Mouse (Mus musculus): ENCODE data around the gene Serinc5. TPM values are rescaled to one million over a fixed set of nuclear protein-coding genes. Genes with fewer than 3 reads are reported as not detected.

The Serinc5 gene
- polyA plus RNA-seq, 1 experiment from 2014 or later, result 20.0 TPM

GRCm38 (mm10) chr13:92644753-92645152 lies 33.9 kb downstream of the Serinc5 start:
- H3K36me3 ChIP-seq (ENCODE audit: control insufficient read depth, insufficient read depth, low read length), result no peaks in the 10 kb centered on the region
- H3K4me2 ChIP-seq (ENCODE audit: low read depth, low read length), result no peak overlapping the region
- WGBS, result 53% methylated on average over 6 of the region's 6 CpGs
- ATAC-seq (ENCODE audit: low read depth) (peak; percentile 80), DNase-seq (ENCODE audit: low spot score) (peak; percentile 48)
- no peak overlapping the region for H3K4me3 ChIP-seq (ENCODE audit: low read depth, low read length)
- no peak overlapping the region for H3K9ac ChIP-seq (ENCODE audit: low read depth, low read length)
- H3K27me3 ChIP-seq (replicated peaks; ENCODE audit: control insufficient read depth, insufficient read depth, low read length), result no peaks in the 10 kb centered on the region
- H3K9me3 ChIP-seq (ENCODE audit: control insufficient read depth, low read length), result no peaks in the 10 kb centered on the region
- H3K27ac ChIP-seq (replicated peaks; ENCODE audit: low read depth, low read length), result no peak overlapping the region
- H3K4me1 ChIP-seq (ENCODE audit: control insufficient read depth, insufficient read depth, low read length), result peaks cover 4% of the 10 kb centered on the region; the same call in 1 of the 2 replicates

- ATAC-seq (ENCODE audit: low read depth) (peak; percentile 86), DNase-seq (ENCODE audit: low spot score) (peak; percentile 82)
- H3K9me3 ChIP-seq (ENCODE audit: control insufficient read depth, low read length), result no peaks in the 10 kb centered on the region
- H3K27ac ChIP-seq (replicated peaks; ENCODE audit: low read depth, low read length), result 0 out of 2 replicates have a peak overlapping the region, but pooled peaks have one; percentile 2
- peaks cover 11% of the 10 kb centered on the region for H3K4me1 ChIP-seq (ENCODE audit: control insufficient read depth, insufficient read depth, low read length)
- no peak overlapping the region for H3K9ac ChIP-seq (ENCODE audit: low read depth, low read length)
- no peak overlapping the region for H3K4me3 ChIP-seq (ENCODE audit: low read depth, low read length)
- 52% methylated on average over 2 of the region's 2 CpGs for WGBS
- no peaks in the 10 kb centered on the region for H3K36me3 ChIP-seq (ENCODE audit: control insufficient read depth, insufficient read depth, low read length)
- H3K4me2 ChIP-seq (ENCODE audit: low read depth, low read length), result no peak overlapping the region
- H3K27me3 ChIP-seq (replicated peaks; ENCODE audit: control insufficient read depth, insufficient read depth, low read length), result no peaks in the 10 kb centered on the region
Observed at GRCm38 (mm10) chr13:92647695-92648094, 36.8 kb downstream of the Serinc5 start.

GRCm38 (mm10) chr13:92649111-92649510 lies 38.2 kb downstream of the Serinc5 start:
- ATAC-seq (ENCODE audit: low read depth), result no peak
- peaks cover 11% of the 10 kb centered on the region for H3K4me1 ChIP-seq (ENCODE audit: control insufficient read depth, insufficient read depth, low read length)
- no peak overlapping the region for H3K4me2 ChIP-seq (ENCODE audit: low read depth, low read length)
- no peaks in the 10 kb centered on the region for H3K36me3 ChIP-seq (ENCODE audit: control insufficient read depth, insufficient read depth, low read length)
- H3K9ac ChIP-seq (ENCODE audit: low read depth, low read length), result no peak overlapping the region
- H3K27ac ChIP-seq (replicated peaks; ENCODE audit: low read depth, low read length), result no peak overlapping the region
- no peaks in the 10 kb centered on the region for H3K27me3 ChIP-seq (replicated peaks; ENCODE audit: control insufficient read depth, insufficient read depth, low read length)
- 78% methylated on average over 10 of the region's 10 CpGs for WGBS
- no peak overlapping the region for H3K4me3 ChIP-seq (ENCODE audit: low read depth, low read length)
- DNase-seq (ENCODE audit: low spot score), result peak; percentile 50
- H3K9me3 ChIP-seq (ENCODE audit: control insufficient read depth, low read length), result no peaks in the 10 kb centered on the region

- DNase-seq (ENCODE audit: low spot score) (peak; percentile 42), ATAC-seq (ENCODE audit: low read depth) (peak; percentile 54; the same call in 1 of the 2 replicates)
- no peak overlapping the region for H3K4me2 ChIP-seq (ENCODE audit: low read depth, low read length)
- H3K27ac ChIP-seq (replicated peaks; ENCODE audit: low read depth, low read length), result no peak overlapping the region
- no peaks in the 10 kb centered on the region for H3K9me3 ChIP-seq (ENCODE audit: control insufficient read depth, low read length)
- H3K9ac ChIP-seq (ENCODE audit: low read depth, low read length), result no peak overlapping the region
- H3K4me3 ChIP-seq (ENCODE audit: low read depth, low read length), result no peak overlapping the region
- no peaks in the 10 kb centered on the region for H3K27me3 ChIP-seq (replicated peaks; ENCODE audit: control insufficient read depth, insufficient read depth, low read length)
- H3K36me3 ChIP-seq (ENCODE audit: control insufficient read depth, insufficient read depth, low read length), result no peaks in the 10 kb centered on the region
- peaks cover 11% of the 10 kb centered on the region for H3K4me1 ChIP-seq (ENCODE audit: control insufficient read depth, insufficient read depth, low read length)
- WGBS, result 54% methylated on average over 2 of the region's 2 CpGs
Observed at GRCm38 (mm10) chr13:92650956-92651355, 40.1 kb downstream of the Serinc5 start.

GRCm38 (mm10) chr13:92652498-92652897 lies 41.6 kb downstream of the Serinc5 start:
- peaks cover 11% of the 10 kb centered on the region for H3K4me1 ChIP-seq (ENCODE audit: control insufficient read depth, insufficient read depth, low read length)
- no peaks in the 10 kb centered on the region for H3K9me3 ChIP-seq (ENCODE audit: control insufficient read depth, low read length)
- DNase-seq (ENCODE audit: low spot score) (no peak), ATAC-seq (ENCODE audit: low read depth) (no peak)
- no peaks in the 10 kb centered on the region for H3K36me3 ChIP-seq (ENCODE audit: control insufficient read depth, insufficient read depth, low read length)
- H3K4me2 ChIP-seq (ENCODE audit: low read depth, low read length), result no peak overlapping the region
- H3K27me3 ChIP-seq (replicated peaks; ENCODE audit: control insufficient read depth, insufficient read depth, low read length), result no peaks in the 10 kb centered on the region
- H3K9ac ChIP-seq (ENCODE audit: low read depth, low read length), result no peak overlapping the region
- H3K27ac ChIP-seq (replicated peaks; ENCODE audit: low read depth, low read length), result no peak overlapping the region
- no peak overlapping the region for H3K4me3 ChIP-seq (ENCODE audit: low read depth, low read length)
- WGBS, result 80% methylated on average over 2 of the region's 2 CpGs

- no peaks in the 10 kb centered on the region for H3K27me3 ChIP-seq (replicated peaks; ENCODE audit: control insufficient read depth, insufficient read depth, low read length)
- DNase-seq (ENCODE audit: low spot score) (peak; percentile 46), ATAC-seq (ENCODE audit: low read depth) (no peak)
- H3K36me3 ChIP-seq (ENCODE audit: control insufficient read depth, insufficient read depth, low read length), result no peaks in the 10 kb centered on the region
- H3K4me3 ChIP-seq (ENCODE audit: low read depth, low read length), result no peak overlapping the region
- H3K9ac ChIP-seq (ENCODE audit: low read depth, low read length), result 0 out of 2 replicates have a peak overlapping the region, but pooled peaks have one; percentile 20
- no peaks in the 10 kb centered on the region for H3K9me3 ChIP-seq (ENCODE audit: control insufficient read depth, low read length)
- 35% methylated on average over 5 of the region's 5 CpGs for WGBS
- peaks cover 12% of the 10 kb centered on the region for H3K4me1 ChIP-seq (ENCODE audit: control insufficient read depth, insufficient read depth, low read length)
- no peak overlapping the region for H3K4me2 ChIP-seq (ENCODE audit: low read depth, low read length)
- H3K27ac ChIP-seq (replicated peaks; ENCODE audit: low read depth, low read length), result no peak overlapping the region
Observed at GRCm38 (mm10) chr13:92653283-92653682, 42.4 kb downstream of the Serinc5 start.

GRCm38 (mm10) chr13:92656815-92657513 lies 46.1 kb downstream of the Serinc5 start:
- H3K27ac ChIP-seq (replicated peaks; ENCODE audit: low read depth, low read length), result no peak overlapping the region
- H3K27me3 ChIP-seq (replicated peaks; ENCODE audit: control insufficient read depth, insufficient read depth, low read length), result no peaks in the 10 kb centered on the region
- H3K9me3 ChIP-seq (ENCODE audit: control insufficient read depth, low read length), result no peaks in the 10 kb centered on the region
- ATAC-seq (ENCODE audit: low read depth) (no peak), DNase-seq (ENCODE audit: low spot score) (no peak)
- WGBS, result 75% methylated on average over 4 of the region's 4 CpGs
- no peak overlapping the region for H3K9ac ChIP-seq (ENCODE audit: low read depth, low read length)
- H3K4me1 ChIP-seq (ENCODE audit: control insufficient read depth, insufficient read depth, low read length), result peaks cover 6% of the 10 kb centered on the region; the same call in 1 of the 2 replicates
- H3K36me3 ChIP-seq (ENCODE audit: control insufficient read depth, insufficient read depth, low read length), result no peaks in the 10 kb centered on the region
- no peak overlapping the region for H3K4me2 ChIP-seq (ENCODE audit: low read depth, low read length)
- H3K4me3 ChIP-seq (ENCODE audit: low read depth, low read length), result no peak overlapping the region

- no peak overlapping the region for H3K27ac ChIP-seq (replicated peaks; ENCODE audit: low read depth, low read length)
- H3K4me2 ChIP-seq (ENCODE audit: low read depth, low read length), result no peak overlapping the region
- H3K27me3 ChIP-seq (replicated peaks; ENCODE audit: control insufficient read depth, insufficient read depth, low read length), result no peaks in the 10 kb centered on the region
- no peaks in the 10 kb centered on the region for H3K36me3 ChIP-seq (ENCODE audit: control insufficient read depth, insufficient read depth, low read length)
- H3K4me1 ChIP-seq (ENCODE audit: control insufficient read depth, insufficient read depth, low read length), result peaks cover 6% of the 10 kb centered on the region; the same call in 1 of the 2 replicates
- DNase-seq (ENCODE audit: low spot score), result no peak
- ATAC-seq (ENCODE audit: low read depth), result no peak
- H3K4me3 ChIP-seq (ENCODE audit: low read depth, low read length), result no peak overlapping the region
- no peak overlapping the region for H3K9ac ChIP-seq (ENCODE audit: low read depth, low read length)
- 69% methylated on average over 3 of the region's 3 CpGs for WGBS
- H3K9me3 ChIP-seq (ENCODE audit: control insufficient read depth, low read length), result no peaks in the 10 kb centered on the region
Observed at GRCm38 (mm10) chr13:92659611-92660010, 48.7 kb downstream of the Serinc5 start.

All from embryonic facial prominence, embryonic 14.5 days (tissue).